8 mouse cellular contexts compared by ENCODE assay signal in genomic region chr9:71806422-71806805, GRCm38 (mm10). TPM values are rescaled to one million over a fixed set of nuclear protein-coding genes. Genes with fewer than 3 reads are reported as not detected.
A peak's percentile ranks its signal among the peaks of the same experiment; 100 is the strongest.
DNase-seq lines count a peak whose midpoint lies in the region; ATAC-seq lines count a peak whose summit lies in the region.

No protein-coding gene starts in this region.

- no peak overlapping the region for H3K4me3 ChIP-seq in embryonic facial prominence, embryonic 11.5 days (ENCODE audit: low read depth, low read length)
- H3K4me3 ChIP-seq in heart, embryonic 12.5 days = no peak overlapping the region

- H3K27ac ChIP-seq in embryonic facial prominence, embryonic 11.5 days (replicated peaks; ENCODE audit: low read depth, low read length) = no peak overlapping the region
- no peak overlapping the region for H3K27ac ChIP-seq in heart, embryonic 12.5 days (ENCODE audit: poor library complexity, severe bottlenecking)

- no peaks in the 10 kb centered on the region for H3K27me3 ChIP-seq in embryonic facial prominence, embryonic 11.5 days (ENCODE audit: control insufficient read depth, insufficient read depth, low read length)
- 0 out of 2 replicates have a peak, but pooled peaks cover 2% of the 10 kb centered on the region for H3K27me3 ChIP-seq in heart, embryonic 12.5 days (replicated peaks)

- peak; percentile 87 for DNase-seq in 416B (ENCODE audit: low read depth)
- DNase-seq in adrenal gland, postnatal 25 days = peak; percentile 83
- peak; percentile 86 for DNase-seq in embryonic facial prominence, embryonic 11.5 days (ENCODE audit: low spot score)
- peak; percentile 82 to 91 for DNase-seq in kidney, postnatal 36 days
- DNase-seq in lung, adult 18-20 months = peak; percentile 69 to 79
- peak; percentile 75 for DNase-seq in ovary, postnatal 36 days (ENCODE audit: low spot score)
- peak; percentile 11 to 66 for DNase-seq in thymus, postnatal 10 days (ENCODE audit: low spot score in 2 of 2)

- H3K4me2 ChIP-seq in embryonic facial prominence, embryonic 11.5 days (ENCODE audit: low read depth, low read length) = no peak overlapping the region
- H3K4me2 ChIP-seq in heart, embryonic 12.5 days = no peak overlapping the region

- H3K4me1 ChIP-seq in embryonic facial prominence, embryonic 11.5 days (ENCODE audit: control insufficient read depth, insufficient read depth, low read length) = no peaks in the 10 kb centered on the region
- H3K4me1 ChIP-seq in heart, embryonic 12.5 days (replicated peaks) = peaks cover 21% of the 10 kb centered on the region

- no peak overlapping the region for H3K9ac ChIP-seq in embryonic facial prominence, embryonic 11.5 days (replicated peaks; ENCODE audit: low read length)
- H3K9ac ChIP-seq in heart, embryonic 12.5 days = no peak overlapping the region

- peak; percentile 24; the same call in 1 of the 2 replicates for ATAC-seq in embryonic facial prominence, embryonic 11.5 days (replicated peaks; ENCODE audit: insufficient number of reproducible peaks, low FRiP score, low TSS enrichment, low read depth)
- peak; percentile 63 for ATAC-seq in heart, embryonic 12.5 days (ENCODE audit: insufficient number of reproducible peaks, low FRiP score)

- no peaks in the 10 kb centered on the region for H3K36me3 ChIP-seq in embryonic facial prominence, embryonic 11.5 days (replicated peaks; ENCODE audit: control insufficient read depth, insufficient read depth, low read depth, low read length)
- no peaks in the 10 kb centered on the region for H3K36me3 ChIP-seq in heart, embryonic 12.5 days

- 5% methylated on average over 2 of the region's 2 CpGs for whole genome bisulfite sequencing in embryonic facial prominence, embryonic 11.5 days
- WGBS in heart, embryonic 12.5 days = 4% methylated on average over 2 of the region's 2 CpGs

- H3K9me3 ChIP-seq in embryonic facial prominence, embryonic 11.5 days (replicated peaks; ENCODE audit: control insufficient read depth, low read length) = no peaks in the 10 kb centered on the region
- H3K9me3 ChIP-seq in heart, embryonic 12.5 days (replicated peaks) = no peaks in the 10 kb centered on the region

RNA-seq across cellular contexts. Expression of gene Cgnl1, which starts 35.0 kb away (rescaled TPM):
- total RNA-seq in adrenal gland, postnatal 25 days (2021) = 82.3 and 91.2 TPM in 2 replicates
- polyA plus RNA-seq in embryonic facial prominence, embryonic 11.5 days (2014; fragmentation: Nextera tagmentation; extraction: Ambion mirVana) = 5.4 and 6.1 TPM in 2 replicates
- polyA plus RNA-seq in heart, embryonic 12.5 days (2016; fragmentation: Nextera tagmentation; extraction: Ambion mirVana) = 54.6 and 57.2 TPM in 2 replicates
